In the genomic region with DNA sequence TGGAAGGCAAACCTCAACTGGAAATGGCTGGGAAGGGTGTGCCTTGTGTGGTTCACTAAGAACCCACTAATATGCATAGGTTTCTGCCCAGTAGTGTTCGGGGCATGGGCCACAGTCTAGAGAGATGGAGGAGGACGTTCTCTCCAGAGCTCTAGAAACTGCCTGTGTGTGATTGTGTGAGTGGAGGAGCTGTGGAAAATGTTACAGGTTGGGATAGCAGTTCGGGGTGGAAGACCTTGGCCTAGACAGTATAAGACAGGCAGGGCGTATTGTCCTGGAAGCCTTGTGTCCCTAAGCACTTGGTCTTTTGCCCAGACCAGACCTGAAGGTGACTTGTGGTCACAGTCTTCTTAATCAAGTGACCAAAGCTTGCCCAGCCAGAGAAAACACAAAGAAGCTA, we compare ENCODE assay signal across 8 mouse cellular contexts. TPM values are rescaled to one million over a fixed set of nuclear protein-coding genes. Genes with fewer than 3 reads are reported as not detected.
DNase-seq lines count a peak whose midpoint lies in the region; ATAC-seq and TF ChIP-seq lines count a peak whose summit lies in the region.

No protein-coding gene starts in this region.

- H3K9ac ChIP-seq in heart, embryonic 14.5 days (ENCODE audit: low read length), result peak overlapping the region; percentile 94
- peak overlapping the region; percentile 90 for H3K9ac ChIP-seq in liver, embryonic 16.5 days (ENCODE audit: low read depth, low read length)

- H3K4me1 ChIP-seq in E14TG2a.4 (replicated peaks; ENCODE audit: low read depth, low read length), result peaks cover 64% of the 10 kb centered on the region
- peaks cover 24 to 62% of the 10 kb centered on the region in 2 experiments for H3K4me1 ChIP-seq in heart, embryonic 14.5 days (ENCODE audit: control insufficient read depth in 2 of 2, insufficient read depth in 2 of 2, low read length in 2 of 2)
- H3K4me1 ChIP-seq in liver, embryonic 16.5 days (ENCODE audit: control insufficient read depth, low read depth, low read length), result peaks cover 58% of the 10 kb centered on the region

- peak; percentile 62 for DNase-seq in cerebellum, adult 9-10 months
- DNase-seq in cerebellum, postnatal 25 days, result no peak
- DNase-seq in retina, postnatal 1 day, result no peak
- no peak for DNase-seq in urinary bladder, adult 2 months (ENCODE audit: low spot score)

- TF ChIP-seq CTCF in E14TG2a.4 (conservative IDR thresholded peaks at IDR 0.05; ENCODE audit: low read length), result no peak

- H3K27me3 ChIP-seq in E14TG2a.4 (ENCODE audit: insufficient read depth, low read length), result no peaks in the 10 kb centered on the region
- no peaks in the 10 kb centered on the region for H3K27me3 ChIP-seq in heart, embryonic 14.5 days (ENCODE audit: control insufficient read depth, insufficient read depth, low read length)
- H3K27me3 ChIP-seq in liver, embryonic 16.5 days (ENCODE audit: control insufficient read depth, insufficient read depth, low read depth, low read length), result no peaks in the 10 kb centered on the region

- no peak for ATAC-seq in heart, embryonic 14.5 days (ENCODE audit: insufficient number of reproducible peaks, insufficient read depth, low FRiP score, low read depth)
- no peak for ATAC-seq in liver, embryonic 16.5 days (ENCODE audit: low read depth)
- no peak for ATAC-seq in monocyte, adult 5-6 weeks (replicated peaks; ENCODE audit: insufficient number of reproducible peaks, low FRiP score, low TSS enrichment, poor library complexity, severe bottlenecking)

- no peaks in the 10 kb centered on the region for H3K9me3 ChIP-seq in E14TG2a.4 (ENCODE audit: low read length)
- no peaks in the 10 kb centered on the region for H3K9me3 ChIP-seq in heart, embryonic 14.5 days (ENCODE audit: control insufficient read depth, low read length)
- H3K9me3 ChIP-seq in liver, embryonic 16.5 days (replicated peaks; ENCODE audit: control insufficient read depth, low read length), result no peaks in the 10 kb centered on the region

- peak overlapping the region; percentile 35 to 98 for H3K27ac ChIP-seq in heart, embryonic 14.5 days (replicated peaks in 1 of 2; ENCODE audit: control insufficient read depth in 1 of 2, insufficient read depth in 1 of 2, low read depth in 2 of 2, low read length in 2 of 2)
- peak overlapping the region; percentile 35 for H3K27ac ChIP-seq in liver, embryonic 16.5 days (ENCODE audit: low read length)

- H3K4me3 ChIP-seq in E14TG2a.4 (replicated peaks; ENCODE audit: low read length), result peak overlapping the region; percentile 89
- H3K4me3 ChIP-seq in heart, embryonic 14.5 days (ENCODE audit: control insufficient read depth in 1 of 2, insufficient read depth in 1 of 2, low read depth in 1 of 2, low read length in 2 of 2), result peak overlapping the region; percentile 77 to 85
- peak overlapping the region; percentile 91 for H3K4me3 ChIP-seq in liver, embryonic 16.5 days (ENCODE audit: low read depth, low read length)

- peaks cover 59% of the 10 kb centered on the region for H3K36me3 ChIP-seq in E14TG2a.4 (ENCODE audit: insufficient read depth, low read length)
- peaks cover 57% of the 10 kb centered on the region for H3K36me3 ChIP-seq in heart, embryonic 14.5 days (ENCODE audit: control insufficient read depth, insufficient read depth, low read length)
- H3K36me3 ChIP-seq in liver, embryonic 16.5 days (ENCODE audit: control insufficient read depth, insufficient read depth), result peaks cover 45% of the 10 kb centered on the region

- 36% methylated on average over 4 of the region's 4 CpGs for WGBS in heart, embryonic 14.5 days
- WGBS in liver, embryonic 16.5 days (ENCODE audit: insufficient replicate concordance), result 40% methylated on average over 4 of the region's 4 CpGs

- peak overlapping the region; percentile 89 for H3K4me2 ChIP-seq in heart, embryonic 14.5 days (ENCODE audit: low read length)
- peak overlapping the region; percentile 77 for H3K4me2 ChIP-seq in liver, embryonic 16.5 days (ENCODE audit: low read depth, low read length)

RNA-seq across cellular contexts. Expression of a gene that starts 4.1 kb away (rescaled TPM):
- polyA plus RNA-seq in heart, embryonic 14.5 days (2014; fragmentation: Nextera tagmentation; extraction: Ambion mirVana), result 151 and 155 TPM in 2 replicates
- polyA plus RNA-seq in liver, embryonic 16.5 days (2015; fragmentation: Nextera tagmentation; extraction: Ambion mirVana), result 69.0 and 80.7 TPM in 2 replicates
- polyA plus RNA-seq in urinary bladder, adult 2 months (2012; rRNA removed), result 325 and 346 TPM in 2 replicates
- 279 to 373 TPM (median 301 TPM) in 3 replicates for total RNA-seq in monocyte, adult 5-6 weeks (2017)

RNA-seq across cellular contexts. Expression of a gene that starts 12.6 kb away (rescaled TPM):
- 252 and 254 TPM in 2 replicates for polyA plus RNA-seq in heart, embryonic 14.5 days (2014; fragmentation: Nextera tagmentation; extraction: Ambion mirVana)
- 172 and 201 TPM in 2 replicates for polyA plus RNA-seq in liver, embryonic 16.5 days (2015; fragmentation: Nextera tagmentation; extraction: Ambion mirVana)
- 246 and 303 TPM in 2 replicates for polyA plus RNA-seq in urinary bladder, adult 2 months (2012; rRNA removed)
- total RNA-seq in monocyte, adult 5-6 weeks (2017), result 48.7 to 61.1 TPM (median 56.4 TPM) in 3 replicates

RNA-seq across cellular contexts. Expression of a gene that starts 21.2 kb away (rescaled TPM):
- polyA plus RNA-seq in heart, embryonic 14.5 days (2014; fragmentation: Nextera tagmentation; extraction: Ambion mirVana), result 4.7 and 4.8 TPM in 2 replicates
- polyA plus RNA-seq in liver, embryonic 16.5 days (2015; fragmentation: Nextera tagmentation; extraction: Ambion mirVana), result 6.2 and 22.3 TPM in 2 replicates
- 29.4 and 39.9 TPM in 2 replicates for polyA plus RNA-seq in urinary bladder, adult 2 months (2012; rRNA removed)
- total RNA-seq in monocyte, adult 5-6 weeks (2017), result 1.2 to 7.4 TPM (median 5.5 TPM) in 3 replicates

RNA-seq across cellular contexts. Expression of a gene that starts 23.7 kb away (rescaled TPM):
- polyA plus RNA-seq in heart, embryonic 14.5 days (2014; fragmentation: Nextera tagmentation; extraction: Ambion mirVana), result 2.1 and 3.7 TPM in 2 replicates
- 8.1 and 8.7 TPM in 2 replicates for polyA plus RNA-seq in liver, embryonic 16.5 days (2015; fragmentation: Nextera tagmentation; extraction: Ambion mirVana)
- polyA plus RNA-seq in urinary bladder, adult 2 months (2012; rRNA removed), result 2.6 and 4.1 TPM in 2 replicates
- total RNA-seq in monocyte, adult 5-6 weeks (2017), result 57.3 to 157 TPM (median 67.9 TPM) in 3 replicates

RNA-seq across cellular contexts. Expression of a gene that starts 45.1 kb away (rescaled TPM):
- 25.7 and 29.5 TPM in 2 replicates for polyA plus RNA-seq in heart, embryonic 14.5 days (2014; fragmentation: Nextera tagmentation; extraction: Ambion mirVana)
- 29.3 TPM in 2 replicates for polyA plus RNA-seq in liver, embryonic 16.5 days (2015; fragmentation: Nextera tagmentation; extraction: Ambion mirVana)
- 16.4 and 18.6 TPM in 2 replicates for polyA plus RNA-seq in urinary bladder, adult 2 months (2012; rRNA removed)
- total RNA-seq in monocyte, adult 5-6 weeks (2017), result 25.0 to 46.0 TPM (median 30.1 TPM) in 3 replicates
